ENCODE assay signal across 7 mouse cellular contexts in genomic region chr5:137072079-137072960, GRCm38 (mm10). TPM values are rescaled to one million over a fixed set of nuclear protein-coding genes. Genes with fewer than 3 reads are reported as not detected.
DNase-seq lines count a peak whose midpoint lies in the region; ATAC-seq and TF ChIP-seq lines count a peak whose summit lies in the region.

TSS of gene Serpine1 (minus strand) at chr5:137072268.

- peak within 1 kb of the TSS; percentile 50 for H3K4me2 ChIP-seq in hindbrain, embryonic 14.5 days (replicated peaks)

- no peaks in the 10 kb centered on the region for H3K27me3 ChIP-seq in hindbrain, embryonic 14.5 days (ENCODE audit: control insufficient read depth, insufficient read depth, low read length)

- no peaks in the 10 kb centered on the region for H3K9me3 ChIP-seq in hindbrain, embryonic 14.5 days (ENCODE audit: control insufficient read depth, low read length)

- H3K4me1 ChIP-seq in hindbrain, embryonic 14.5 days (replicated peaks; ENCODE audit: control insufficient read depth, insufficient read depth, low read length): 0 out of 2 replicates have a peak, but pooled peaks cover 4% of the 10 kb centered on the region

- peak within 1 kb of the TSS; percentile 94 for H3K27ac ChIP-seq in gastrocnemius, adult 2 months
- no peak within 1 kb of the TSS for H3K27ac ChIP-seq in hindbrain, embryonic 14.5 days

- H3K36me3 ChIP-seq in hindbrain, embryonic 14.5 days (replicated peaks; ENCODE audit: control insufficient read depth, insufficient read depth): no peaks in the 10 kb centered on the region

- ATAC-seq in hindbrain, embryonic 14.5 days (ENCODE audit: low FRiP score): peak; percentile 90
- peak; percentile 75 for ATAC-seq in megakaryocyte progenitor cell, adult 5-6 weeks (replicated peaks; ENCODE audit: poor library complexity)

- intact Hi-C loops in gastrocnemius, adult 2 months (cut with DNase I): no loop called here

- DNase-seq in adipocyte (ENCODE audit: low spot score): peak; percentile 99
- peak; percentile 57 to 71 for DNase-seq in cerebellum, postnatal 25 days
- DNase-seq in gastrocnemius, adult 2 months: peak; percentile 90
- DNase-seq in hindbrain, embryonic 14.5 days (ENCODE audit: low spot score): peak; percentile 58
- peak; percentile 65 to 69 for DNase-seq in left cerebral cortex, adult 9 months (ENCODE audit: low spot score in 2 of 2)
- peak; percentile 58 to 64 for DNase-seq in right cerebral cortex, postnatal 36 days (ENCODE audit: low spot score in 2 of 2)

- TF ChIP-seq CTCF in gastrocnemius, adult 2 months (IDR thresholded peaks at IDR 0.05): no peak

- peak within 1 kb of the TSS; percentile 43; the same call in 1 of the 2 replicates for H3K9ac ChIP-seq in hindbrain, embryonic 14.5 days

- 20% methylated on average over 23 of the region's 23 CpGs for WGBS in hindbrain, embryonic 14.5 days

- peak within 1 kb of the TSS; percentile 65 for H3K4me3 ChIP-seq in gastrocnemius, adult 2 months
- peak within 1 kb of the TSS; percentile 21 for H3K4me3 ChIP-seq in hindbrain, embryonic 14.5 days (replicated peaks; ENCODE audit: low read length)

RNA-seq across cellular contexts. Expression of gene Serpine1, which starts in this region (rescaled TPM):
- total RNA-seq in gastrocnemius, adult 2 months (2021): 1 to 10 TPM; 2.5 to 2.8 TPM
- 0.25 TPM in 2 replicates for polyA plus RNA-seq in hindbrain, embryonic 14.5 days (2014; fragmentation: Nextera tagmentation; extraction: Ambion mirVana)
- 0.22 TPM in 1 of 2 replicates, not detected in the other for total RNA-seq in megakaryocyte progenitor cell, adult 5-6 weeks (2015)
- not detected in 2 replicates for total RNA-seq in megakaryocyte progenitor cell, adult 5-6 weeks (2017)

Comparison
In these comparisons a context has a peak if more than half of its experiments do, and no peak if none do; other contexts are left out.
1. Peak in DNase-seq, ATAC-seq, H3K4me3 ChIP-seq, H3K9ac ChIP-seq and H3K4me2 ChIP-seq in hindbrain, embryonic 14.5 days; RNA of the gene not detected or under 1 TPM.
2. Peak in ATAC-seq in megakaryocyte progenitor cell, adult 5-6 weeks; RNA of the gene not detected or under 1 TPM.